29 mouse cellular contexts compared by ENCODE assay signal in the genomic region with DNA sequence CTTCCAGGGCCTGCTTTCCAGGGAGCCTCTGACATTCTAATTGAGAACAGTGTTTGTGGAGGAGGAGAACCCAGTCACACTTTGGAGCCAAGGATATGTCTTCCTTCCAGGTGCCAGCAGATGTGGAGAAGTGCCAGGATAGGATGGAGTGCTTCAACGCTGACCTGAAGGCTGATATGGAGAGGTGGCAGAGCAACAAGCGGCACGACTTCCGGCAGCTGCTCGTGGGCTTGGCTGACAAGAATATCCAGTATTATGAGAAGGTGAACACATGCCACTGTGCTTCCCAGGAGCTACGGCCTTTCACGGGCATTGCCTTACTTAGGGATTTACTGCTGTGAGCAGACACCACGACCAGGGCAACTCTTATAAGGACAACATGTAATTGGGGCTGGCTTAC. TPM values are rescaled to one million over a fixed set of nuclear protein-coding genes. Genes with fewer than 3 reads are reported as not detected.
DNase-seq lines count a peak whose midpoint lies in the region; ATAC-seq lines count a peak whose summit lies in the region.
"Had no signal": no experiment of that assay in that cellular context is flagged by ENCODE, and none has a peak within 500 bp of the region (broad histone marks: within the 10 kb centered on the region; RNA-seq: fewer than 3 reads in every experiment).

No protein-coding gene starts in this region.

- H3K4me3 ChIP-seq in heart, embryonic 11.5 days (ENCODE audit: low read depth, low read length) = no peak overlapping the region
- H3K4me3 ChIP-seq in heart, embryonic 13.5 days = no peak overlapping the region
- H3K4me3 ChIP-seq in heart, embryonic 16.5 days (ENCODE audit: low read length) = no peak overlapping the region
- H3K4me3 ChIP-seq: forebrain, embryonic 10.5 days; forebrain, embryonic 13.5 days; heart, adult 2 months had no signal

- H3K4me1 ChIP-seq in heart, embryonic 11.5 days (ENCODE audit: control insufficient read depth, insufficient read depth, low read length) = peaks cover 37% of the 10 kb centered on the region
- H3K4me1 ChIP-seq in heart, embryonic 13.5 days = peaks cover 64% of the 10 kb centered on the region
- peaks cover 50% of the 10 kb centered on the region for H3K4me1 ChIP-seq in heart, embryonic 16.5 days (ENCODE audit: control insufficient read depth, insufficient read depth, low read length)
- H3K4me1 ChIP-seq: forebrain, embryonic 10.5 days had no signal

- no peaks in the 10 kb centered on the region for H3K36me3 ChIP-seq in heart, embryonic 11.5 days (ENCODE audit: control insufficient read depth, insufficient read depth, low read length)
- H3K36me3 ChIP-seq in heart, embryonic 13.5 days = peaks cover 50% of the 10 kb centered on the region
- H3K36me3 ChIP-seq in heart, embryonic 16.5 days (ENCODE audit: control insufficient read depth, insufficient read depth) = peaks cover 12% of the 10 kb centered on the region

- H3K9me3 ChIP-seq in heart, embryonic 11.5 days (replicated peaks; ENCODE audit: control insufficient read depth, low read length) = no peaks in the 10 kb centered on the region
- no peaks in the 10 kb centered on the region for H3K9me3 ChIP-seq in heart, embryonic 13.5 days
- H3K9me3 ChIP-seq in heart, embryonic 16.5 days (replicated peaks; ENCODE audit: control insufficient read depth, low read length) = no peaks in the 10 kb centered on the region
- H3K9me3 ChIP-seq: forebrain, embryonic 10.5 days; forebrain, embryonic 13.5 days; G1E had no signal

- WGBS in heart, embryonic 11.5 days (ENCODE audit: insufficient replicate concordance) = 80% methylated on average over 8 of the region's 8 CpGs
- 68% methylated on average over 8 of the region's 8 CpGs for WGBS in heart, embryonic 13.5 days
- 56% methylated on average over 8 of the region's 8 CpGs for WGBS in heart, embryonic 16.5 days

- no peaks in the 10 kb centered on the region for H3K27me3 ChIP-seq in heart, embryonic 11.5 days (ENCODE audit: control insufficient read depth, insufficient read depth, low read length)
- no peaks in the 10 kb centered on the region for H3K27me3 ChIP-seq in heart, embryonic 13.5 days (replicated peaks)
- H3K27me3 ChIP-seq in heart, embryonic 16.5 days (ENCODE audit: control insufficient read depth, insufficient read depth, low read length) = no peaks in the 10 kb centered on the region
- H3K27me3 ChIP-seq: forebrain, embryonic 13.5 days; Patski had no signal

- intact Hi-C loops in heart, postnatal 14 days (cut with DNase I) = no loop called here

- DNase-seq in heart, adult 11 months = peak; percentile 88
- DNase-seq in heart, postnatal 14 days = no peak
- DNase-seq in heart, adult 8-10 months (ENCODE audit: low spot score) = no peak
- peak; percentile 32 for DNase-seq in heart, postnatal 4 days
- DNase-seq in gastrocnemius, adult 18-20 months (ENCODE audit: low spot score) = no peak
- DNase-seq: adrenal gland, postnatal 10 days; adrenal gland, postnatal 36 days; cerebellum, adult 18-20 months; cerebellum, adult 9-10 months; cerebellum, postnatal 14 days; gastrocnemius, postnatal 25 days; kidney, adult 2 months had no signal

- H3K4me2 ChIP-seq in heart, embryonic 11.5 days = no peak overlapping the region
- H3K4me2 ChIP-seq in heart, embryonic 13.5 days = no peak overlapping the region
- H3K4me2 ChIP-seq in heart, embryonic 16.5 days (ENCODE audit: low read depth, low read length) = no peak overlapping the region
- H3K4me2 ChIP-seq: forebrain, embryonic 13.5 days; hindbrain, embryonic 14.5 days had no signal

- no peak overlapping the region for H3K27ac ChIP-seq in heart, embryonic 11.5 days (ENCODE audit: low read depth, low read length)
- H3K27ac ChIP-seq in heart, embryonic 13.5 days (replicated peaks) = peak overlapping the region; percentile 66
- peak overlapping the region; percentile 71 for H3K27ac ChIP-seq in heart, embryonic 16.5 days (ENCODE audit: low read length)
- H3K27ac ChIP-seq: forebrain, embryonic 10.5 days; forebrain, embryonic 13.5 days; heart, adult 2 months; hindbrain, embryonic 14.5 days had no signal

- no peak overlapping the region for H3K9ac ChIP-seq in heart, embryonic 11.5 days (ENCODE audit: low read depth, low read length)
- H3K9ac ChIP-seq in heart, embryonic 13.5 days = peak overlapping the region; percentile 12; the same call in 1 of the 2 replicates
- H3K9ac ChIP-seq in heart, embryonic 16.5 days (ENCODE audit: low read length) = no peak overlapping the region
- H3K9ac ChIP-seq: forebrain, embryonic 13.5 days; hindbrain, embryonic 14.5 days had no signal

- ATAC-seq in heart, embryonic 11.5 days (replicated peaks; ENCODE audit: insufficient number of reproducible peaks, low FRiP score, low TSS enrichment) = no peak
- ATAC-seq in heart, embryonic 13.5 days (ENCODE audit: extremely low read depth, insufficient number of reproducible peaks, low FRiP score, low TSS enrichment) = no peak
- no peak for ATAC-seq in heart, embryonic 16.5 days (replicated peaks; ENCODE audit: extremely low read depth, insufficient read depth, low FRiP score)
- ATAC-seq: forebrain, embryonic 13.5 days; forebrain, embryonic 16.5 days; Patski had no signal

RNA-seq across cellular contexts. Expression of a gene that starts 20.4 kb away (rescaled TPM):
- 0.13 and 0.39 TPM in 2 replicates for polyA plus RNA-seq in heart, embryonic 11.5 days (2014; fragmentation: Nextera tagmentation; extraction: Ambion mirVana)
- polyA plus RNA-seq in heart, embryonic 13.5 days (2015; fragmentation: Nextera tagmentation; extraction: Ambion mirVana) = 0.15 and 0.74 TPM in 2 replicates
- under 1 TPM; 0.12 to 0.93 TPM for total RNA-seq in heart, postnatal 14 days (2021)
- 7.5 and 13.7 TPM in 2 replicates for polyA plus RNA-seq in heart, embryonic 16.5 days (2015; fragmentation: Nextera tagmentation; extraction: Ambion mirVana)
- total RNA-seq in heart, adult 8-10 months (2022) = under 1 TPM in 2 of 4 experiments, not detected in 2; 0.09 to 0.14 TPM
- under 1 TPM; 0.19 to 0.27 TPM for total RNA-seq in heart, postnatal 4 days (2021)
- not detected for total RNA-seq in gastrocnemius, adult 18-20 months (2021)
- total RNA-seq: adrenal gland, adult 18-20 months; adrenal gland, postnatal 10 days; adrenal gland, postnatal 36 days; gastrocnemius, adult 8-10 months; gastrocnemius, postnatal 25 days had no signal
- polyA plus RNA-seq: embryonic facial prominence, embryonic 11.5 days; forebrain, embryonic 10.5 days; forebrain, embryonic 13.5 days; forebrain, embryonic 16.5 days; frontal cortex, adult 2 months; G1E; hindbrain, embryonic 11.5 days; hindbrain, embryonic 14.5 days; intestine, postnatal 0 days; kidney, embryonic 14.5 days; Patski had no signal

Comparison
In these comparisons a context has a peak if more than half of its experiments do, and no peak if none do; other contexts are left out.
1. DNase-seq: peak in heart, adult 11 months (single experiment) and heart, postnatal 4 days (single experiment); none in heart, postnatal 14 days (0 of 2), heart, adult 8-10 months (single experiment) and gastrocnemius, adult 18-20 months (single experiment).